Comparison of ENCODE assay signal across 21 mouse cellular contexts in the genomic region with DNA sequence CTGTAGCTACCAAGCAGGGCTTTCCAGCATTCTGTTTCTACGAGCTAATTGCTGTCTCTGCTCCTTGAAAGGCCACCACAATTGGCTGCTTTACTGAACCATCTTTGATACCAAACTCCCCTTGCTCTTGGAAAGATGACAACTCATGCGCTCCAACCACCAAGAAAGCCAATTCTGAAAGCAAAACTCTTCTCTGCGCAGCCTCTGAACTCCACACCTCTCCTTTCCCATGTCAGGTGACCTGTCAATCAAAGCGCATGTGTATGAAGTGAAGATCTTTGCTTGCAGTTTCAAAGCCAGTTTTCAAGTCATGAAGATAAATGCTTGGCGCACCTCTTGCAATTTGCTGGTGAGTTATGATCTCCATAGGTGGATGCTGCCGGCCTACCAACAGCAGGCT.
"Had no signal": no experiment of that assay in that cellular context is flagged by ENCODE, and none has a peak within 500 bp of the region (broad histone marks: within the 10 kb centered on the region; RNA-seq: fewer than 3 reads in every experiment).

No protein-coding gene starts in this region.

- H3K4me1 ChIP-seq: limb, embryonic 10.5 days; limb, embryonic 13.5 days; liver, embryonic 12.5 days; liver, embryonic 15.5 days; lung, embryonic 15.5 days; megakaryocyte, embryonic 14.5 days; midbrain, embryonic 10.5 days; neural tube, embryonic 13.5 days; stomach, embryonic 15.5 days had no signal

- H3K9ac ChIP-seq: limb, embryonic 13.5 days; liver, embryonic 12.5 days; liver, embryonic 15.5 days; lung, embryonic 15.5 days; neural tube, embryonic 13.5 days; stomach, embryonic 15.5 days had no signal

- H3K4me2 ChIP-seq: limb, embryonic 13.5 days; liver, embryonic 12.5 days; liver, embryonic 15.5 days; lung, embryonic 15.5 days; neural tube, embryonic 13.5 days; stomach, embryonic 15.5 days had no signal

- DNase-seq: kidney, adult 9 months; kidney, postnatal 14 days; kidney, postnatal 4 days; liver; lung, adult 18-20 months; lung, postnatal 10 days; lung, postnatal 36 days; midbrain, embryonic 14.5 days; retina, postnatal 1 day; right cerebral cortex, postnatal 25 days; spleen, adult 18-20 months; thymus, postnatal 25 days had no signal

- H3K9me3 ChIP-seq: limb, embryonic 10.5 days; limb, embryonic 13.5 days; liver, embryonic 12.5 days; liver, embryonic 15.5 days; lung, embryonic 15.5 days; megakaryocyte, embryonic 14.5 days; midbrain, embryonic 10.5 days; neural tube, embryonic 13.5 days; stomach, embryonic 15.5 days had no signal

- ATAC-seq: liver, embryonic 12.5 days had no signal

- H3K4me3 ChIP-seq: limb, embryonic 10.5 days; limb, embryonic 13.5 days; liver, embryonic 12.5 days; liver, embryonic 15.5 days; lung, embryonic 15.5 days; megakaryocyte, embryonic 14.5 days; midbrain, embryonic 10.5 days; neural tube, embryonic 13.5 days; stomach, embryonic 15.5 days had no signal

- H3K27ac ChIP-seq: limb, embryonic 10.5 days; limb, embryonic 13.5 days; liver, embryonic 12.5 days; liver, embryonic 15.5 days; lung, embryonic 15.5 days; midbrain, embryonic 10.5 days; neural tube, embryonic 13.5 days; stomach, embryonic 15.5 days had no signal

- H3K27me3 ChIP-seq: limb, embryonic 13.5 days; liver, embryonic 12.5 days; liver, embryonic 15.5 days; lung, embryonic 15.5 days; megakaryocyte, embryonic 14.5 days; neural tube, embryonic 13.5 days; stomach, embryonic 15.5 days had no signal

- H3K36me3 ChIP-seq: limb, embryonic 10.5 days; limb, embryonic 13.5 days; liver, embryonic 12.5 days; liver, embryonic 15.5 days; lung, embryonic 15.5 days; midbrain, embryonic 10.5 days; neural tube, embryonic 13.5 days; stomach, embryonic 15.5 days had no signal
